Mouse (Mus musculus) testis, adult 2 months (tissue): ENCODE results near the gene Hoxc10. TPM values are rescaled to one million over a fixed set of nuclear protein-coding genes. Genes with fewer than 3 reads are reported as not detected.

Experiments
- H3K27ac ChIP-seq: fragments of 200-500 bp; 2 replicates; pipeline ENCODE4 v1.5.1; 2012; ENCODE audit warnings: low read depth, low read length; ENCODE audit not compliant: control insufficient read depth, insufficient read depth
- H3K27me3 ChIP-seq: fragments of 200-500 bp; 2 replicates; pipeline ENCODE4 v1.6.1; 2012; ENCODE audit warnings: mild to moderate bottlenecking, low read length, moderate library complexity; ENCODE audit not compliant: control insufficient read depth, insufficient read depth
- H3K36me3 ChIP-seq: fragments of 200-500 bp; 2 replicates; pipeline ENCODE4 v1.6.1; 2012; ENCODE audit warnings: mild to moderate bottlenecking, low read length; ENCODE audit not compliant: control insufficient read depth, insufficient read depth
- H3K4me1 ChIP-seq: fragments of 200-500 bp; 2 replicates; pipeline ENCODE4 v1.6.1; 2012; ENCODE audit warnings: low read length; ENCODE audit not compliant: control insufficient read depth, insufficient read depth
- H3K4me3 ChIP-seq: fragments of 200-500 bp; 2 replicates; pipeline ENCODE4 v1.5.1; 2012; ENCODE audit warnings: low read depth, mild to moderate bottlenecking, low read length, moderate library complexity, mixed read lengths; ENCODE audit not compliant: control insufficient read depth
- CTCF ChIP-seq: fragments of 200-500 bp; IDR thresholded peaks from 2 replicates; pipeline ENCODE4 v1.5.1; 2012; ENCODE audit warnings: low read depth, mild to moderate bottlenecking, inconsistent platforms, low read length, moderate library complexity; ENCODE audit not compliant: control insufficient read depth, insufficient read depth, insufficient replicate concordance
- POLR2A ChIP-seq: fragments of 200-500 bp; IDR thresholded peaks from 2 replicates; pipeline ENCODE4 v1.6.1; 2012; ENCODE audit warnings: low read depth, mild to moderate bottlenecking, inconsistent platforms, low read length, moderate library complexity; ENCODE audit not compliant: control insufficient read depth
- polyA plus RNA-seq: library from polyadenylated mRNA; depleted of rRNA; stranded (reverse); fragments of >200 nt; gene quantifications from 2 replicates; pipeline ENCODE4 v1.2.3, GENCODE M21; 2012

The Hoxc10 gene
- polyA plus RNA-seq, 1 experiment: 0.31 TPM

- H3K4me1 ChIP-seq: peaks cover 5% of the 10 kb centered on the region
- H3K27ac ChIP-seq: no peak overlapping the region
- H3K27me3 ChIP-seq: peaks cover 10% of the 10 kb centered on the region
- no peak overlapping the region for H3K4me3 ChIP-seq
- H3K36me3 ChIP-seq: no peaks in the 10 kb centered on the region
- TF ChIP-seq POLR2A: no peak
- TF ChIP-seq CTCF: no peak
These were observed 21.5 kb downstream of the Hoxc10 start for GRCm38 (mm10) chr15:102988078-102988477.

GRCm38 (mm10) chr15:102990461-102991397 is 24.1 kb downstream of the Hoxc10 start, which contains the start of gene Hoxc8:
Gene Hoxc8 (plus strand): TSS chr15:102990607.
- Histone ChIP-seq H3K4me3 (peak within 1 kb of the TSS; percentile 52), H3K4me1 (peaks cover 5% of the 10 kb centered on the region)

DNA sequence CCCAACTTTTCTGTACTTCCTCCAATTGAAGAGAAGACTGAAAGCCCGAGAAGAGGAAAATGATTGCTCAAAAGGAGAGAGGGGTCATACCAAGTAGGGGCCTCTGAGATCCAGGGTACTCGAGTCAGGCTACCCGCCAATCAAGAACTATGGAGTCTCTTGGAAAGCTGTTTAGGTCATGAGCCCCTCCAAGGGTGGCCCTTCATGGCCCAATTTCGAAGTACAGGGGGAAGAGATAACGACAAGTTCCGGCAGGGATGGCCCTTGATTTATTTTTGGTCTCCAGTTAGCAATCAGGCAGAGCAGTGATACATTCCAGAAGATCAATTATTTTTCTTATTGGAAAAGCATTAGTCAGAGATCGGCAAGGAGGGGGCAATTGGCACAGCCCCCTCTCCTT is 25.2 kb downstream of the Hoxc10 start:
- Histone ChIP-seq H3K4me3 (no peak overlapping the region), H3K27me3 (peaks cover 13% of the 10 kb centered on the region)
- TF ChIP-seq POLR2A (no peak), CTCF (no peak)

More at GRCm38 (mm10) chr15:102990461-102991397, 24.1 kb downstream of the Hoxc10 start, which contains the start of gene Hoxc8:
- Histone ChIP-seq H3K36me3 (no peaks in the 10 kb centered on the region), H3K27ac (no peak within 1 kb of the TSS), H3K27me3 (peaks cover 7% of the 10 kb centered on the region)
- no peak for TF ChIP-seq CTCF
- no peak for TF ChIP-seq POLR2A

GRCm38 (mm10) chr15:102992206-102992605 is 25.6 kb downstream of the Hoxc10 start:
- peaks cover 5% of the 10 kb centered on the region for H3K4me1 ChIP-seq
- H3K27me3 ChIP-seq: peaks cover 14% of the 10 kb centered on the region
- peak overlapping the region; percentile 53 for H3K27ac ChIP-seq
- no peak for TF ChIP-seq POLR2A
- no peaks in the 10 kb centered on the region for H3K36me3 ChIP-seq
- H3K4me3 ChIP-seq: no peak overlapping the region; the same call in 1 of the 2 replicates

More for the DNA sequence above, 25.2 kb downstream of the Hoxc10 start:
- Histone ChIP-seq H3K4me1 (peaks cover 5% of the 10 kb centered on the region), H3K36me3 (no peaks in the 10 kb centered on the region), H3K27ac (peak overlapping the region; percentile 53)

DNA sequence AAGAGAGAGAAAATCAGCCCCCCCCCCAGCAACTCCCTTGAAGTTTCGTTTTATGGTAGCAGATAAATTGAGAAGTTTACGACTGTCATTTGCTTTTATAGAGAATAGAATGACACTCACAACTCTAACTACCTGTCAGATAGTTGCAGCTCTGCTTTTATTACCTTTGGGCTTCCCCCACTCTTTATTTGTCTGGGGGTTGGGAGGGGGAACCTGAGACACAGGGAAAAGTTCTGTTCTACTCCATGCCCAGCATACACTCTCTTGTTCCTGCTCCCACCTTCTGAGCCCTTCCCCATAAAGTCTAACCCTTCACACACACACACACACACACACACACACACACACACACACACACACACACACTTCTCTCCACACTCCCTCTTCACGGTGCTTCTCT is 26.3 kb downstream of the Hoxc10 start:
- no peak overlapping the region for H3K4me3 ChIP-seq
- peaks cover 5% of the 10 kb centered on the region for H3K4me1 ChIP-seq
- TF ChIP-seq CTCF (no peak), POLR2A (no peak)
- no peak overlapping the region for H3K27ac ChIP-seq
- peaks cover 12% of the 10 kb centered on the region for H3K27me3 ChIP-seq
- H3K36me3 ChIP-seq: no peaks in the 10 kb centered on the region

DNA sequence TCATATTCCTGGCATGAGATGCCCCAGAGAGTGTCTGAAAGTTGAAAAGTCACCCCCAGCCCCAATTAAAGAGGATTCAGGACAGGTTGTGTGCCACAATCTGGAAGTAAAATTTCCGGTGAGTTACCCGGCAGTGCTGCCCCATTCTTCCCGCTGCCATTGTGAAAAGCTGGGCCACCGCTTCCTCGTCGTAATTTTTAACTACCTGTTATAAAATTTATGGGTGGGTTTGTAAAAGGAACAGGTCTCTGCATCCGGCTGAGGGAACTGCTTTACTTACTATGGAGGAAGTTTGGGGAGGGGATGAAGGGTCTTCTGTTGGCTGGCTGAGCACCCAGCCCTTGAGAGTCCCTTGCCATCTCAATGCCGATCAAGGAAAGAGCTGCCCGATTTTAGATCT is 30.0 kb downstream of the Hoxc10 start:
- peaks cover 16% of the 10 kb centered on the region for H3K4me1 ChIP-seq
- no peak overlapping the region for H3K27ac ChIP-seq
- H3K27me3 ChIP-seq: peaks cover 12% of the 10 kb centered on the region
- H3K4me3 ChIP-seq: no peak overlapping the region
- H3K36me3 ChIP-seq: no peaks in the 10 kb centered on the region
- TF ChIP-seq CTCF (no peak), POLR2A (no peak)

DNA sequence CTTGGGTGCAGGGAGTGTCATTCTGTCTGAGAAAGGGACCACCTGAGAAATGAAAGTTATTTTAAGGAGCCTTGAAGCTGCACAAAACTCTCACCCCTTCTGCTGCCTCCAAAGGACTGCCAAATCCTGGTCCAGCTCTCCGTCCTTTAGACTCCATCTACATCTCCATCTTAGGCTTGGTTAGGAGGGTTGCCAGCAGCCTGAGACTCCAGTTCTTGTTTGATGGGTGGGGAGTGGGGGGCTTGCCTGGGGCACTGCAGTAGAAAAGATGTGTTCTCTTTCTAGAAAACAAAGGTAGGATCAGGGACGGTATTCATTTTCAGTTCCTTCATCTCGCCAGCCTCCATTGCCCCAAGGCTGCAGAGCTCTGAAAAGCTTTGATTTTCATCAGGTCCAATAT is 30.8 kb downstream of the Hoxc10 start:
- H3K27ac ChIP-seq: no peak overlapping the region
- TF ChIP-seq CTCF: no peak
- no peak for TF ChIP-seq POLR2A
- no peak overlapping the region for H3K4me3 ChIP-seq
- peaks cover 12% of the 10 kb centered on the region for H3K27me3 ChIP-seq
- peaks cover 13% of the 10 kb centered on the region for H3K4me1 ChIP-seq
- H3K36me3 ChIP-seq: no peaks in the 10 kb centered on the region
